In the genomic region with DNA sequence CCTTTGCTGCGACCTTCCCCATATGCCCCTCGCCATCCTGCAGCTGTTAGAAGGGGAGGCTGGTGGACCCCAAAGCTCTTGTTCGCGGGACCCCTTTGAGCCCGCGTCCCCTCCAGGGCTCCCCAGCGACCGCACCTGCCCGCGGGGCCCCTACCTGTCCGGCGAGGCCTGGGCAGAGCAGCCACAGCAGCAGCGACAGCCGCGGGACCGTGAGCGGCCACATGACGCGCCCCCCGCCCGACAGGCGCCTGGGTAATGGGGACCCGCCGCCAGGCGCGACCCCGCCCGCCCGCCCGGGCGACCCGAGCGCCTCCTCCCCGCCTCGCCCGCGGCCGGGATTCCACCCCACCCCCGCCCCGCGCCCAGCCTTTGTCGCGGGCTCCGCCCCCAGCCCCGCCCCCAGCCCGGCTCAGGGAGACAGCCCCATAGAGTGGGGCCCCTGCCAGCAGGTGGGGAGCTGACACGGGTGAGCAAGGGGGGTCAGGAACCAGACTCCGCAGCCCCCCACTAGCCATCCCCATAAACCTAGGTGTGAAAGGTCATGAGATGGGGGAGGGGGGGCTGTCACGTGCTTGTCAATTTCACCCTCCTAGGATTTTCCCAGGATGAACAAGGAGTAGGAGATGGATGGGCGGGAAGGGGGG, we compare ENCODE assay signal across 7 mouse cellular contexts. TPM values are rescaled to one million over a fixed set of nuclear protein-coding genes. Genes with fewer than 3 reads are reported as not detected.
DNase-seq lines count a peak whose midpoint lies in the region; ATAC-seq lines count a peak whose summit lies in the region.

Gene Olfm2 (minus strand): TSS at position 333 of the 644 bp plus-strand sequence.

- H3K9me3 ChIP-seq in lung, embryonic 15.5 days, result no peaks in the 10 kb centered on the region
- H3K9me3 ChIP-seq in embryonic facial prominence, embryonic 12.5 days, result no peaks in the 10 kb centered on the region
- no peaks in the 10 kb centered on the region for H3K9me3 ChIP-seq in intestine, embryonic 15.5 days
- H3K9me3 ChIP-seq in liver, embryonic 16.5 days (replicated peaks; ENCODE audit: control insufficient read depth, low read length), result no peaks in the 10 kb centered on the region

- WGBS in lung, embryonic 15.5 days, result under 1% methylated on average over 28 of the region's 50 CpGs
- WGBS in embryonic facial prominence, embryonic 12.5 days, result under 1% methylated on average over 41 of the region's 50 CpGs
- under 1% methylated on average over 50 of the region's 50 CpGs for WGBS in intestine, embryonic 15.5 days
- under 1% methylated on average over 44 of the region's 50 CpGs for WGBS in liver, embryonic 16.5 days (ENCODE audit: insufficient replicate concordance)

- peak within 1 kb of the TSS; percentile 40 for H3K4me3 ChIP-seq in lung, embryonic 15.5 days
- H3K4me3 ChIP-seq in embryonic facial prominence, embryonic 12.5 days, result peak within 1 kb of the TSS; percentile 47
- peak within 1 kb of the TSS; percentile 44 for H3K4me3 ChIP-seq in intestine, embryonic 15.5 days (replicated peaks)
- H3K4me3 ChIP-seq in liver, embryonic 16.5 days (ENCODE audit: low read depth, low read length), result peak within 1 kb of the TSS; percentile 37

- peak within 1 kb of the TSS; percentile 73 for H3K4me2 ChIP-seq in lung, embryonic 15.5 days
- H3K4me2 ChIP-seq in embryonic facial prominence, embryonic 12.5 days (replicated peaks), result peak within 1 kb of the TSS; percentile 85
- peak within 1 kb of the TSS; percentile 82 for H3K4me2 ChIP-seq in intestine, embryonic 15.5 days (replicated peaks)
- peak within 1 kb of the TSS; percentile 56 for H3K4me2 ChIP-seq in liver, embryonic 16.5 days (ENCODE audit: low read depth, low read length)

- H3K36me3 ChIP-seq in lung, embryonic 15.5 days, result no peaks in the 10 kb centered on the region
- no peaks in the 10 kb centered on the region for H3K36me3 ChIP-seq in embryonic facial prominence, embryonic 12.5 days
- H3K36me3 ChIP-seq in intestine, embryonic 15.5 days, result no peaks in the 10 kb centered on the region
- H3K36me3 ChIP-seq in liver, embryonic 16.5 days (ENCODE audit: control insufficient read depth, insufficient read depth), result no peaks in the 10 kb centered on the region

- no peak for DNase-seq in lung, postnatal 10 days
- no peak for DNase-seq in adrenal gland, adult 2 months
- no peak for DNase-seq in urinary bladder, adult 2 months (ENCODE audit: low spot score)

- peaks cover 7% of the 10 kb centered on the region; the same call in 1 of the 2 replicates for H3K4me1 ChIP-seq in lung, embryonic 15.5 days
- H3K4me1 ChIP-seq in embryonic facial prominence, embryonic 12.5 days, result peaks cover 8% of the 10 kb centered on the region
- 0 out of 2 replicates have a peak, but pooled peaks cover 8% of the 10 kb centered on the region for H3K4me1 ChIP-seq in intestine, embryonic 15.5 days (replicated peaks)
- H3K4me1 ChIP-seq in liver, embryonic 16.5 days (ENCODE audit: control insufficient read depth, low read depth, low read length), result peaks cover 13% of the 10 kb centered on the region

- H3K27ac ChIP-seq in lung, embryonic 15.5 days, result no peak within 1 kb of the TSS
- no peak within 1 kb of the TSS for H3K27ac ChIP-seq in embryonic facial prominence, embryonic 12.5 days
- H3K27ac ChIP-seq in intestine, embryonic 15.5 days, result no peak within 1 kb of the TSS
- H3K27ac ChIP-seq in liver, embryonic 16.5 days (ENCODE audit: low read length), result no peak within 1 kb of the TSS

- H3K9ac ChIP-seq in lung, embryonic 15.5 days, result peak within 1 kb of the TSS; percentile 25; the same call in 1 of the 2 replicates
- peak within 1 kb of the TSS; percentile 50 for H3K9ac ChIP-seq in embryonic facial prominence, embryonic 12.5 days
- H3K9ac ChIP-seq in intestine, embryonic 15.5 days, result peak within 1 kb of the TSS; percentile 37
- no peak within 1 kb of the TSS for H3K9ac ChIP-seq in liver, embryonic 16.5 days (ENCODE audit: low read depth, low read length)

- ATAC-seq in lung, embryonic 15.5 days (ENCODE audit: borderline replicate concordance, extremely low read depth, low FRiP score, low TSS enrichment), result peak; percentile 61; the same call in 1 of the 2 replicates
- no peak for ATAC-seq in embryonic facial prominence, embryonic 12.5 days (ENCODE audit: insufficient number of reproducible peaks, insufficient read depth, low FRiP score, low TSS enrichment)
- peak; percentile 77 for ATAC-seq in intestine, embryonic 15.5 days
- ATAC-seq in liver, embryonic 16.5 days (ENCODE audit: low read depth), result peak; percentile 35; the same call in 1 of the 2 replicates

- peaks cover 57% of the 10 kb centered on the region for H3K27me3 ChIP-seq in lung, embryonic 15.5 days
- H3K27me3 ChIP-seq in embryonic facial prominence, embryonic 12.5 days, result peaks cover 44% of the 10 kb centered on the region
- H3K27me3 ChIP-seq in intestine, embryonic 15.5 days (replicated peaks), result peaks cover 50% of the 10 kb centered on the region
- H3K27me3 ChIP-seq in liver, embryonic 16.5 days (ENCODE audit: control insufficient read depth, insufficient read depth, low read depth, low read length), result peaks cover 54% of the 10 kb centered on the region

RNA-seq across cellular contexts. Expression of gene Olfm2, which starts in this region (rescaled TPM):
- polyA plus RNA-seq in lung, embryonic 15.5 days (2015; fragmentation: Nextera tagmentation; extraction: Ambion mirVana), result 2.7 and 2.8 TPM in 2 replicates
- polyA plus RNA-seq in embryonic facial prominence, embryonic 12.5 days (2016; fragmentation: Nextera tagmentation; extraction: Ambion mirVana), result 9.5 and 10.4 TPM in 2 replicates
- 8.1 and 8.8 TPM in 2 replicates for polyA plus RNA-seq in intestine, embryonic 15.5 days (2015; fragmentation: Nextera tagmentation; extraction: Ambion mirVana)
- 0.20 and 0.25 TPM in 2 replicates for polyA plus RNA-seq in liver, embryonic 16.5 days (2015; fragmentation: Nextera tagmentation; extraction: Ambion mirVana)
- 1 to 10 TPM in 1 of 2 experiments, under 1 TPM in 1; 0.49 to 1.0 TPM for total RNA-seq in adrenal gland, adult 2 months (2021)
- 1.1 and 2.9 TPM in 2 replicates for polyA plus RNA-seq in adrenal gland, adult 2 months (2012; rRNA removed)
- polyA plus RNA-seq in urinary bladder, adult 2 months (2012; rRNA removed), result 4.7 and 6.2 TPM in 2 replicates

Comparison
In these comparisons a context has a peak if more than half of its experiments do, and no peak if none do; other contexts are left out.
1. Peak in ATAC-seq, H3K4me3 ChIP-seq and H3K4me2 ChIP-seq in liver, embryonic 16.5 days; RNA of the gene not detected or under 1 TPM.